Mouse (Mus musculus) forebrain, embryonic 12.5 days (tissue): ENCODE measurements around the gene Tsr2. TPM values are rescaled to one million over a fixed set of nuclear protein-coding genes. Genes with fewer than 3 reads are reported as not detected.
A peak's percentile ranks its signal among the peaks of the same experiment; 100 is the strongest.

Source experiments
- ATAC-seq: fragments of 200-750 bp; cut with Nextera tagmentation; 2 replicates; pipeline ENCODE4 v1.8.0; 2017; ENCODE audit warnings: moderate TSS enrichment; ENCODE audit not compliant: low FRiP score
- H3K27ac ChIP-seq: fragments of 300-500 bp; sonication (generic); 2 replicates; pipeline ENCODE4 v1.5.1; 2016; ENCODE audit warnings: mild to moderate bottlenecking
- H3K27me3 ChIP-seq: fragments of 300-500 bp; sonication (generic); 2 replicates; pipeline ENCODE4 v1.6.1; 2016; ENCODE audit warnings: mild to moderate bottlenecking
- H3K36me3 ChIP-seq: fragments of 300-500 bp; sonication (generic); replicated peaks from 2 replicates; pipeline ENCODE4 v1.6.1; 2016; ENCODE audit warnings: mild to moderate bottlenecking
- H3K4me1 ChIP-seq: fragments of 300-500 bp; sonication (generic); 2 replicates; pipeline ENCODE4 v1.6.1; 2016
- H3K4me2 ChIP-seq: fragments of 300-500 bp; sonication (generic); 2 replicates; pipeline ENCODE4 v1.6.1; 2016; ENCODE audit warnings: mild to moderate bottlenecking, moderate library complexity
- H3K4me3 ChIP-seq: fragments of 300-500 bp; sonication (generic); replicated peaks from 2 replicates; pipeline ENCODE4 v1.5.1; 2016; ENCODE audit warnings: mild to moderate bottlenecking
- H3K9ac ChIP-seq: fragments of 300-500 bp; sonication (generic); 2 replicates; pipeline ENCODE4 v1.6.1; 2016; ENCODE audit warnings: mild to moderate bottlenecking
- H3K9me3 ChIP-seq: fragments of 300-500 bp; sonication (generic); 2 replicates; pipeline ENCODE4 v1.6.1; 2016
- WGBS: fragments of 180-500 bp; shearing (Covaris S2); methylation state at CpG from one replicate; pipeline ENCODE4 v1.1.7; 2016; 5-methylcytosine and 5-hydroxymethylcytosine counted together
- polyA plus RNA-seq: library from polyadenylated mRNA; unstranded; fragments of >200 nt; fragmentation: Nextera tagmentation; extraction: Ambion mirVana; gene quantifications from 2 replicates; pipeline ENCODE4 v1.2.1, GENCODE M21; 2016

Tsr2 gene
- polyA plus RNA-seq, 1 experiment from 2014 or later: 39.5 TPM

- H3K36me3 ChIP-seq: peaks cover 18% of the 10 kb centered on the region
- no peak for ATAC-seq
- no peaks in the 10 kb centered on the region for H3K9me3 ChIP-seq
- WGBS: 91% methylated on average over 7 of the region's 7 CpGs
- no peaks in the 10 kb centered on the region for H3K4me1 ChIP-seq
- peaks cover 6% of the 10 kb centered on the region; the same call in 1 of the 2 replicates for H3K27me3 ChIP-seq
- no peak overlapping the region for H3K4me2 ChIP-seq
- no peak overlapping the region for H3K27ac ChIP-seq
- H3K9ac ChIP-seq: no peak overlapping the region
- no peak overlapping the region for H3K4me3 ChIP-seq
Observed at GRCm38 (mm10) chrX:151066071-151066666, 30.2 kb downstream of the Tsr2 start.

- Histone ChIP-seq H3K9ac (no peak overlapping the region), H3K36me3 (0 out of 2 replicates have a peak, but pooled peaks cover 2% of the 10 kb centered on the region), H3K4me3 (no peak overlapping the region), H3K9me3 (no peaks in the 10 kb centered on the region), H3K4me2 (no peak overlapping the region), H3K27ac (no peak overlapping the region), H3K4me1 (no peaks in the 10 kb centered on the region), H3K27me3 (peaks cover 8% of the 10 kb centered on the region)
- ATAC-seq: no peak
- WGBS: 89% methylated on average over 3 of the region's 3 CpGs
Observed at GRCm38 (mm10) chrX:151061615-151062299, 34.6 kb downstream of the Tsr2 start.

DNA sequence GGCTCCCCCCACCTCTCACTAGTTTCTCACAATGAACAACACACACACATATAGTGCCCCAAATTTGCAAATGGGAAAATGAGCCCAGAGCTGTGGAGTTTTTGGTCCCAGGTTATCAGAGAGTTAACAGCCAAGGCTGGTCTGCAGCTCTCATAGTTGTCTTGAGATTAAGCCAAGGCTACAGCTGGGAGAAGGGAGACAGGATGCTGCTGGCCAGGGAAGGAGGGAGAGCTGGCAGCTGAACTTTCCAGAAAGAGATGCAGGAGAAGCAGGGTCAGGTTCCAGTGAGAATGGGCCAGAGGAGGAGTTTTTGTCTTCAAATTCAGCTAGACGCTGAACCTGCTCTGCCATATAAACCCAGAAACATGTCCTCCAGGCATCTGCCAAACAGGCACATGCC, 37.0 kb downstream of the Tsr2 start:
- Histone ChIP-seq H3K36me3 (no peaks in the 10 kb centered on the region), H3K4me3 (no peak overlapping the region), H3K27me3 (peaks cover 8% of the 10 kb centered on the region), H3K9ac (no peak overlapping the region), H3K4me2 (no peak overlapping the region), H3K27ac (no peak overlapping the region), H3K4me1 (no peaks in the 10 kb centered on the region), H3K9me3 (no peaks in the 10 kb centered on the region)
- 93% methylated on average over 1 of the region's 1 CpGs for WGBS
- ATAC-seq: no peak

- 29% methylated on average over 1 of the region's 1 CpGs for WGBS
- ATAC-seq: no peak
- H3K4me1 ChIP-seq: no peaks in the 10 kb centered on the region
- H3K27me3 ChIP-seq: peaks cover 4% of the 10 kb centered on the region; the same call in 1 of the 2 replicates
- H3K36me3 ChIP-seq: no peaks in the 10 kb centered on the region
- no peak overlapping the region for H3K4me3 ChIP-seq
- no peak overlapping the region for H3K4me2 ChIP-seq
- no peak overlapping the region for H3K9ac ChIP-seq
- no peak overlapping the region for H3K27ac ChIP-seq
- H3K9me3 ChIP-seq: no peaks in the 10 kb centered on the region
Observed at GRCm38 (mm10) chrX:151055559-151055958, 40.8 kb downstream of the Tsr2 start.

- WGBS: 69% methylated on average over 5 of the region's 6 CpGs
- Histone ChIP-seq H3K9me3 (no peaks in the 10 kb centered on the region), H3K27me3 (peaks cover 4% of the 10 kb centered on the region; the same call in 1 of the 2 replicates), H3K36me3 (no peaks in the 10 kb centered on the region), H3K27ac (no peak overlapping the region), H3K4me3 (no peak overlapping the region), H3K9ac (no peak overlapping the region), H3K4me2 (no peak overlapping the region), H3K4me1 (peaks cover 8% of the 10 kb centered on the region)
- ATAC-seq: no peak
Observed at GRCm38 (mm10) chrX:151054489-151054888, 41.9 kb downstream of the Tsr2 start.

DNA sequence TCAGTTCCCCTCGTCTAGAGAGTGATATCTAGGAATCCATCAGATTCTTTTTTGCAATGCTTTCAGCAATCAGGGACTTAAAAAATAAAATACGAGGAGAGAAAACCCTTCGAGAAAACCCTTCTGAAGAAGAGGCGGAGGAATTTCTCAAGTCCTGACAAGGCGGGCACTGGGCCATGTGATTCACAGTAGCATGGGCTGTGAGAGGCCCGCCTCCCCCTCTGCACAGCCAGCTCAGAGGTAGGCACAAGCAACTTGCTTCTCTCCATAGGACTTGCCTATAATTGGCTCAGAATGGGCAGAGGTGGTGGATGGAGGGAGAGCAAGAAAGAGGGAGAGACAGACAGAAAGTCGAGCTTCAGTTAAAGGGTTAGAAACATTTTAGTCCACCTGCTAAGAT, 46.0 kb downstream of the Tsr2 start:
- Histone ChIP-seq H3K4me1 (peaks cover 22% of the 10 kb centered on the region), H3K4me2 (no peak overlapping the region), H3K4me3 (no peak overlapping the region), H3K9me3 (no peaks in the 10 kb centered on the region), H3K9ac (no peak overlapping the region), H3K27ac (no peak overlapping the region), H3K27me3 (0 out of 2 replicates have a peak, but pooled peaks cover 4% of the 10 kb centered on the region), H3K36me3 (no peaks in the 10 kb centered on the region)
- WGBS: 71% methylated on average over 7 of the region's 7 CpGs
- no peak for ATAC-seq

DNA sequence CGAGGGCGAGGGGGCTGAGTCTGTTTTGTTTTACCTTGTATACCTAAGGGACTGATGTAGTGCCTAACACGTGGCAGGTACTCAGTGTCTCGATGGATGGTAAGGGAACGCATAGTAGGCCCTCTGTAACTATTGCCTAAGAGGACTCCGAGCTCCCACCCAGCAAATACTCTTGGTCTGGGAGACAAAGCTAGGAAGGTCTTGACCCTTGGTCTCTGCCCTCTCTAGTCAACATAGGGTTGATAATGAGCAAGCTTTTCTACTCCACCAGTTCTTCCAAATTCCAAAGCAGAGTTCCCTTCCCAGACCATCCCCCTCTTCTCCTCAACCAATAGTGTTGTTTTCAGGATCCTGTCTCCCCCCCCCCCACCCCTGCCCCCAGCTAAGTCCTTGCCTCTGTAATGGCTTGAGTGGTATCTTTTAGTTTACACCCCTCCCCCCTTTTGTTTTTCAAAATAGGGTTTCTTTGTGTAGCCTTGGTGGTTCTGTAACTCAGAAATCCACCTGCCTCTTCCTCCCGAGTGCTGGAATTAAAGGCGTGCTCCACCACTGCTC, 46.6 kb downstream of the Tsr2 start:
- Histone ChIP-seq H3K27ac (no peak overlapping the region), H3K9ac (no peak overlapping the region), H3K9me3 (no peaks in the 10 kb centered on the region), H3K4me1 (peaks cover 22% of the 10 kb centered on the region), H3K27me3 (0 out of 2 replicates have a peak, but pooled peaks cover 4% of the 10 kb centered on the region), H3K4me2 (peak overlapping the region; percentile 67), H3K36me3 (no peaks in the 10 kb centered on the region), H3K4me3 (no peak overlapping the region)
- WGBS: 51% methylated on average over 8 of the region's 8 CpGs
- ATAC-seq: no peak

GRCm38 (mm10) chrX:151047431-151048058, 48.8 kb downstream of the Tsr2 start:
- peak overlapping the region; percentile 67 for H3K4me2 ChIP-seq
- peak overlapping the region; percentile 95 for H3K27ac ChIP-seq
- H3K4me1 ChIP-seq: peaks cover 22% of the 10 kb centered on the region
- H3K36me3 ChIP-seq: no peaks in the 10 kb centered on the region
- H3K9ac ChIP-seq: peak overlapping the region; percentile 81
- peak overlapping the region; percentile 71 for H3K4me3 ChIP-seq
- peak; percentile 79; the same call in 1 of the 2 replicates for ATAC-seq
- H3K9me3 ChIP-seq: no peaks in the 10 kb centered on the region
- WGBS: 20% methylated on average over 42 of the region's 56 CpGs
- 0 out of 2 replicates have a peak, but pooled peaks cover 4% of the 10 kb centered on the region for H3K27me3 ChIP-seq

DNA sequence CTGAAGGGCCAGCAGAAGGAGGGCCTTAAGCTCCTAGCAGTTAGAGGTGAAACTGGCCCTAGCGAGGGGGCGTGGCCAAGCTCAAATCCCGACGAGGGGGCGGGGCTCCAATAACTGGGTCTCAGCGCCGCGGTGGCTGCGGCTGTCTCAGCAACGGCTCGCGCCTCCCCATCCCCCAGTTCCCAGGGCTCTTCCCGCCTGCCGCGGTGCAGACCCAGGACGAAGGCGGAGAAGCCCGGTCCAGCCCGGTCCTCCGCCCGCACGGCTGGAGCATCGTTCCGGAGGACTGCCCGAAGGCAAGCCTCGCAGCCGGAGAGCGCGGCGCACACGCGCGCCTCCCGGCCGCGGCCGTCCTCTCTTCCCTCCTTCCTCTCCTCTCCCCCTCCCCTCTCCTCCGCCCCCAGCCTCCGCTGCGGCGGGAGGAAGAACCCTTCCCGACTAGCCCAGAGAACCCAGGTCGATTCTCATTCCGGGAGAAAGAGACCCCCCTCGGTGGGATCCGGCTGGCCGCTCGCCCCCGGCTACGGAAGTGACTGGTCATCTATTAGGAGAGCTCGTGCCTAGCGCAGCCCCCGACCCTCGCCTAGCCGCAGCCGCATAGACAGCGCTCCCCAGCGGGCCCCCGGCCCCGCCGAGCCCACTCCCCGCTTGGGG, 49.4 kb downstream of the Tsr2 start:
- H3K27ac ChIP-seq: peak overlapping the region; percentile 95
- H3K4me3 ChIP-seq: peak overlapping the region; percentile 71
- ATAC-seq: peak; percentile 91
- H3K4me2 ChIP-seq: peak overlapping the region; percentile 67
- peak overlapping the region; percentile 81 for H3K9ac ChIP-seq
- H3K9me3 ChIP-seq: no peaks in the 10 kb centered on the region
- 18% methylated on average over 43 of the region's 62 CpGs for WGBS
- H3K27me3 ChIP-seq: 0 out of 2 replicates have a peak, but pooled peaks cover 4% of the 10 kb centered on the region
- no peaks in the 10 kb centered on the region for H3K36me3 ChIP-seq
- H3K4me1 ChIP-seq: peaks cover 22% of the 10 kb centered on the region

DNA sequence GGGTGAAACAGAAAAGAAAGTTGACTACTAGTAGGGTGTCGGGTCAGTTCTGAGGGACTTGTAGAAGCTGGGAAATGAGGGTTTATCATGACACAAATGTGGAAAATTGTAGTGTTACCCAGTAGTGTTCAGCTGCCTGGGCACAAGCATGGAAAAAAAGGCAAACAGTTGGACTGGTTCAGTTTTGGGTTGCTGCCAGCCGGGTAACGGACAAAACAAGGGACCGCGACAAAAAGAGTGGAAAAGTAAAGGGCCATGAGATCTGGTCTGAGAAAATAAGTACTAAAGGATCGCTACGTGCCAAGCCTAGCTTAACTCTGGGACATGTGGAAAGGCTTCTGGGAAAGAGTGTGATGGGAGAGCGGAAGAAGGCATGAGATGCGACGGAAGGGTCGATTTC, 50.0 kb downstream of the Tsr2 start:
- WGBS: 48% methylated on average over 11 of the region's 11 CpGs
- no peak; the same call in 1 of the 2 replicates for ATAC-seq
- H3K27ac ChIP-seq: peak overlapping the region; percentile 95
- peaks cover 22% of the 10 kb centered on the region for H3K4me1 ChIP-seq
- H3K4me3 ChIP-seq: peak overlapping the region; percentile 71
- 0 out of 2 replicates have a peak, but pooled peaks cover 4% of the 10 kb centered on the region for H3K27me3 ChIP-seq
- no peak overlapping the region; the same call in 1 of the 2 replicates for H3K9ac ChIP-seq
- H3K36me3 ChIP-seq: no peaks in the 10 kb centered on the region
- no peaks in the 10 kb centered on the region for H3K9me3 ChIP-seq
- peak overlapping the region; percentile 67 for H3K4me2 ChIP-seq

GRCm38 (mm10) chrX:151045850-151046249, 50.5 kb downstream of the Tsr2 start, which contains the start of gene Fgd1:
Fgd1 (plus strand) TSS chrX:151046150.
- H3K4me3 ChIP-seq: peak within 1 kb of the TSS; percentile 71
- H3K9ac ChIP-seq: peak within 1 kb of the TSS; percentile 81
- H3K27ac ChIP-seq: peak within 1 kb of the TSS; percentile 95
- H3K27me3 ChIP-seq: 0 out of 2 replicates have a peak, but pooled peaks cover 4% of the 10 kb centered on the region
- no peaks in the 10 kb centered on the region for H3K36me3 ChIP-seq
- H3K4me1 ChIP-seq: peaks cover 22% of the 10 kb centered on the region
- H3K4me2 ChIP-seq: peak within 1 kb of the TSS; percentile 67
- H3K9me3 ChIP-seq: no peaks in the 10 kb centered on the region
- no peak for ATAC-seq
- WGBS: 95% methylated on average over 8 of the region's 8 CpGs

DNA sequence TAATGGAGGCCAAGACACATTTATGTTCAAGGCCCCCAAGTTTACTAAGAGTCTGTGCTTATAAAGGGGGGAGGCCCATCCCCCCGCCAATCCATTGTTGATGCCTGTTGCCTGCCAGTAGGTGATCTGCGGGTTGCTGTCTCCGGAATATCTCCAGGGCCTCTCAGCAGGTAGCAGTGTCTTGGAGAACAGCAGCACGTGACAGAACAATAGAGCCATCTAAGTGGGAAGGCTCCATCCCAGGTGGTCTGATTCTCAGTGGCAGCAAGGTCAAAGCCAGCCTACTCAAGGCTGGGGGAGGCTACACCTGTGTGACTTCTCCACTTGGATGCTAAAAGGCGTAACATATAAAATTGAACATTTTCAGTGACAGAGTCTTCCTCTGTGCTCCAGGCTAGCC, 55.1 kb downstream of the Tsr2 start:
- no peak overlapping the region for H3K4me2 ChIP-seq
- H3K4me3 ChIP-seq: no peak overlapping the region
- H3K27me3 ChIP-seq: no peaks in the 10 kb centered on the region
- no peaks in the 10 kb centered on the region for H3K9me3 ChIP-seq
- 41% methylated on average over 5 of the region's 5 CpGs for WGBS
- no peaks in the 10 kb centered on the region for H3K36me3 ChIP-seq
- H3K4me1 ChIP-seq: no peaks in the 10 kb centered on the region
- no peak overlapping the region for H3K27ac ChIP-seq
- H3K9ac ChIP-seq: no peak overlapping the region
- no peak for ATAC-seq
